14 mouse cellular contexts compared by ENCODE assay signal in the genomic region with DNA sequence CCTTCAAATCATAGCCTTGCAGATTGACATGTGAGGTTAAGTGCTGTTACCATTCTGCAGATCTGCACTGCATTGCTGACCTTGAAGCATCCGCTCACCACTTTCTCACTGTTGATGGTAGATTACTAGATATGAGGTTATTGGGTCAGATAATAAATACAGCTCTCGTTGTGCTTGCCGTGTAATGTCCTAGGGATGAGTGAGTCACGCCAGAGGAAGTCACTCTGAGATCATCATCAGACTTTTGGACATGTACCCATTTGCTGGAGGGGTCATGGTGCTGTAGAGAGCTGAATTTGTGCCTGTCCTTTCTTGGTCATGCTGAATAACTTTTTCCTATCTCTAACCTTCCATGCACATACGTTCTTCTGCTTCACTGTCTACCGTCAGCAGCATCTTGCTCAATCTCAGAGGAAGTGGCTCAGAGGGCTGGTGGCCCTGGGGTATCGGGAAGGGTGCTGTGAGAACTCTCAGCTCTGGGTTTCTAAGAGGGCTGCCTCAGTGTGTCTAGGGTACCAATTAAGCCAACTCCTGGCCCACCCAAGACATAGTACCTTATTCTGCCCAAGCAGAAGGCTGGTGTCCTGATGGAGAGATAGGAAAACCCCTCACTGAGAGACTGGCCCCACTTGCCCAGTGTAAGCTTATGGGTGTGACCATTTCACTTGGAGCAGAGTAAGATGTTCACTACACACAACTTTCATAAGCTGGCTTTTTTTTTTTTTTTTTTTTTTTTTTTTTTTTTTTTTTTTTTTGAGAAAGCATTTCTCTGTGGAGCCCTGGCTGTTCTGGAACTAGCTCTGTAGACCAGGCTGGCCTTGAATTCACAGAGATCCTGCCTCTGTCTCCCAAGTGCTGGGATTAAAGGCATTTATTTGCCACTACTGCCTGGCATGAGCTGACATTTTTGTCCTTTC. TPM values are rescaled to one million over a fixed set of nuclear protein-coding genes. Genes with fewer than 3 reads are reported as not detected.
DNase-seq lines count a peak whose midpoint lies in the region; ATAC-seq and TF ChIP-seq lines count a peak whose summit lies in the region.
"Had no signal": no experiment of that assay in that cellular context is flagged by ENCODE, and none has a peak within 500 bp of the region (broad histone marks: within the 10 kb centered on the region; RNA-seq: fewer than 3 reads in every experiment).

No protein-coding gene starts in this region.

- ATAC-seq in liver, embryonic 15.5 days (ENCODE audit: insufficient read depth), result 0 out of 2 replicates have a peak, but pooled peaks have one; percentile 28
- no peak for ATAC-seq in liver, embryonic 11.5 days (replicated peaks; ENCODE audit: low FRiP score)
- peak; percentile 84 for ATAC-seq in megakaryocyte, adult 5-6 weeks (ENCODE audit: poor library complexity, severe bottlenecking)
- ATAC-seq in midbrain, embryonic 16.5 days, result no peak

- H3K27ac ChIP-seq in liver, embryonic 15.5 days (replicated peaks), result no peak overlapping the region
- no peak overlapping the region for H3K27ac ChIP-seq in liver, embryonic 11.5 days (ENCODE audit: low read depth, low read length)
- H3K27ac ChIP-seq in ES-E14 (ENCODE audit: insufficient read depth, low read depth, low read length, poor library complexity, severe bottlenecking), result no peak overlapping the region
- H3K27ac ChIP-seq in midbrain, embryonic 16.5 days (ENCODE audit: low read length), result no peak overlapping the region
- H3K27ac ChIP-seq: liver, embryonic 13.5 days; neural tube, embryonic 12.5 days had no signal

- H3K9me3 ChIP-seq in liver, embryonic 15.5 days (replicated peaks), result no peaks in the 10 kb centered on the region
- H3K9me3 ChIP-seq in liver, embryonic 11.5 days (ENCODE audit: control insufficient read depth, low read length), result no peaks in the 10 kb centered on the region
- no peaks in the 10 kb centered on the region for H3K9me3 ChIP-seq in ES-E14 (ENCODE audit: control insufficient read depth, insufficient read depth, low read depth, low read length)
- no peaks in the 10 kb centered on the region for H3K9me3 ChIP-seq in midbrain, embryonic 16.5 days (replicated peaks; ENCODE audit: control insufficient read depth, low read length, poor library complexity, severe bottlenecking)
- H3K9me3 ChIP-seq: liver, embryonic 13.5 days; neural tube, embryonic 12.5 days had no signal

- H3K4me3 ChIP-seq in liver, embryonic 15.5 days (replicated peaks), result no peak overlapping the region
- H3K4me3 ChIP-seq in liver, embryonic 11.5 days (ENCODE audit: low read depth, low read length), result no peak overlapping the region
- H3K4me3 ChIP-seq in ES-E14 (ENCODE audit: insufficient read depth in 1 of 2, low read depth in 1 of 2, low read length in 2 of 2, poor library complexity in 1 of 2, severe bottlenecking in 1 of 2), result no peak overlapping the region
- H3K4me3 ChIP-seq in midbrain, embryonic 16.5 days (ENCODE audit: low read depth, low read length), result no peak overlapping the region
- H3K4me3 ChIP-seq: liver, embryonic 13.5 days; neural tube, embryonic 12.5 days had no signal

- peak; percentile 66 for DNase-seq in adrenal gland, adult 2 months
- no peak for DNase-seq in adrenal gland, adult 8-10 months
- DNase-seq in liver, embryonic 11.5 days (ENCODE audit: low spot score), result no peak
- DNase-seq in ES-E14 (ENCODE audit: low read depth, low spot score), result no peak
- no peak for DNase-seq in frontal cortex, postnatal 25 days (ENCODE audit: low spot score in 2 of 2)
- DNase-seq: embryo, embryonic 11 days; liver, embryonic 13.5 days had no signal

- in situ Hi-C loops in ES-E14 (cut with MboI; ENCODE audit: low sequenced_read_pairs in 2 of 2, unreplicated experiment in 2 of 2), result no loop called here

- no peak overlapping the region for H3K4me2 ChIP-seq in liver, embryonic 15.5 days
- no peak overlapping the region for H3K4me2 ChIP-seq in liver, embryonic 11.5 days
- H3K4me2 ChIP-seq in midbrain, embryonic 16.5 days (ENCODE audit: low read length), result no peak overlapping the region
- H3K4me2 ChIP-seq: liver, embryonic 13.5 days; neural tube, embryonic 12.5 days had no signal

- H3K4me1 ChIP-seq in liver, embryonic 15.5 days (replicated peaks), result peaks cover 7% of the 10 kb centered on the region; the same call in 1 of the 2 replicates
- no peaks in the 10 kb centered on the region for H3K4me1 ChIP-seq in liver, embryonic 11.5 days (replicated peaks; ENCODE audit: control insufficient read depth, insufficient read depth, low read length)
- no peaks in the 10 kb centered on the region for H3K4me1 ChIP-seq in ES-E14 (ENCODE audit: control insufficient read depth in 2 of 2, insufficient read depth in 2 of 2, low read length in 2 of 2, poor library complexity in 1 of 2)
- H3K4me1 ChIP-seq in midbrain, embryonic 16.5 days (ENCODE audit: control insufficient read depth, insufficient read depth, low read length), result no peaks in the 10 kb centered on the region
- H3K4me1 ChIP-seq: liver, embryonic 13.5 days had no signal

- no peak overlapping the region for H3K9ac ChIP-seq in liver, embryonic 15.5 days
- H3K9ac ChIP-seq in liver, embryonic 11.5 days (ENCODE audit: low read depth, low read length), result no peak overlapping the region
- no peak overlapping the region for H3K9ac ChIP-seq in ES-E14 (ENCODE audit: insufficient read depth, low read depth, low read length, poor library complexity, severe bottlenecking)
- no peak overlapping the region for H3K9ac ChIP-seq in midbrain, embryonic 16.5 days (ENCODE audit: low read depth, low read length)
- H3K9ac ChIP-seq: liver, embryonic 13.5 days; neural tube, embryonic 12.5 days had no signal

- H3K27me3 ChIP-seq in liver, embryonic 15.5 days, result no peaks in the 10 kb centered on the region
- no peaks in the 10 kb centered on the region; the same call in 1 of the 2 replicates for H3K27me3 ChIP-seq in liver, embryonic 11.5 days (replicated peaks; ENCODE audit: control insufficient read depth, insufficient read depth, low read length)
- no peaks in the 10 kb centered on the region for H3K27me3 ChIP-seq in midbrain, embryonic 16.5 days (ENCODE audit: control insufficient read depth, insufficient read depth, low read depth, low read length)
- H3K27me3 ChIP-seq: liver, embryonic 13.5 days; neural tube, embryonic 12.5 days had no signal

- H3K36me3 ChIP-seq in liver, embryonic 15.5 days (replicated peaks), result no peaks in the 10 kb centered on the region
- H3K36me3 ChIP-seq in liver, embryonic 11.5 days (ENCODE audit: control insufficient read depth, insufficient read depth, low read length), result no peaks in the 10 kb centered on the region
- H3K36me3 ChIP-seq in ES-E14 (ENCODE audit: control insufficient read depth, insufficient read depth, low read length, poor library complexity, severe bottlenecking), result no peaks in the 10 kb centered on the region
- H3K36me3 ChIP-seq in midbrain, embryonic 16.5 days (ENCODE audit: control insufficient read depth, insufficient read depth, low read length), result no peaks in the 10 kb centered on the region
- H3K36me3 ChIP-seq: liver, embryonic 13.5 days; neural tube, embryonic 12.5 days had no signal

- 44% methylated on average over 7 of the region's 7 CpGs for WGBS in liver, embryonic 15.5 days (ENCODE audit: insufficient replicate concordance)
- WGBS in liver, embryonic 11.5 days, result 59% methylated on average over 7 of the region's 7 CpGs
- WGBS in midbrain, embryonic 16.5 days, result 89% methylated on average over 7 of the region's 7 CpGs

TF ChIP-seq in ES-E14, 5 proteins besides CTCF, POLR2A, EP300 and RAD21:
- TF ChIP-seq HCFC1 (IDR thresholded peaks at IDR 0.05; ENCODE audit: borderline replicate concordance, insufficient read depth, low read length) (no peak), ZNF384 (IDR thresholded peaks at IDR 0.05; ENCODE audit: low read depth, low read length) (0 out of 2 replicates have a peak, but pooled peaks have one; percentile 21)

RNA-seq across cellular contexts. Expression of a gene that starts 21.5 kb away (rescaled TPM):
- total RNA-seq in adrenal gland, adult 2 months (2021), result 1 to 10 TPM in 1 of 2 experiments, under 1 TPM in 1; 0.76 to 2.2 TPM
- polyA plus RNA-seq in adrenal gland, adult 2 months (2012; rRNA removed), result 1.2 and 2.1 TPM in 2 replicates
- total RNA-seq in adrenal gland, adult 8-10 months (2022), result 1 to 10 TPM in 1 of 4 experiments, under 1 TPM in 3; 0.58 to 1.8 (median 0.87) TPM
- 0.68 and 0.69 TPM in 2 replicates for polyA plus RNA-seq in liver, embryonic 15.5 days (2015; fragmentation: Nextera tagmentation; extraction: Ambion mirVana)
- 0.27 and 0.71 TPM in 2 replicates for polyA plus RNA-seq in liver, embryonic 11.5 days (2014; fragmentation: Nextera tagmentation; extraction: Ambion mirVana)
- total RNA-seq in ES-E14 (2012; rRNA removed), result 0.22 and 0.42 TPM in 2 replicates
- total RNA-seq in megakaryocyte, adult 5-6 weeks (2015), result 69.5 and 72.6 TPM in 2 replicates
- total RNA-seq in megakaryocyte, adult 5-6 weeks (2017), result 46.4 and 47.2 TPM in 2 replicates
- 0.18 and 0.52 TPM in 2 replicates for polyA plus RNA-seq in midbrain, embryonic 16.5 days (2015; fragmentation: Nextera tagmentation; extraction: Ambion mirVana)

RNA-seq across cellular contexts. Expression of a gene that starts 34.0 kb away (rescaled TPM):
- total RNA-seq in adrenal gland, adult 2 months (2021), result under 1 TPM in 1 of 2 experiments, not detected in 1; 0.26 TPM
- polyA plus RNA-seq in adrenal gland, adult 2 months (2012; rRNA removed), result not detected in 2 replicates
- total RNA-seq in adrenal gland, adult 8-10 months (2022), result under 1 TPM in 1 of 4 experiments, not detected in 3; 0.87 TPM
- not detected in 2 replicates for polyA plus RNA-seq in liver, embryonic 15.5 days (2015; fragmentation: Nextera tagmentation; extraction: Ambion mirVana)
- polyA plus RNA-seq in liver, embryonic 11.5 days (2014; fragmentation: Nextera tagmentation; extraction: Ambion mirVana), result not detected in 2 replicates
- not detected in 2 replicates for total RNA-seq in ES-E14 (2012; rRNA removed)
- not detected in 2 replicates for total RNA-seq in megakaryocyte, adult 5-6 weeks (2015)
- total RNA-seq in megakaryocyte, adult 5-6 weeks (2017), result not detected in 2 replicates
- polyA plus RNA-seq in midbrain, embryonic 16.5 days (2015; fragmentation: Nextera tagmentation; extraction: Ambion mirVana), result not detected in 2 replicates
- total RNA-seq: gastrocnemius, postnatal 14 days; left cerebral cortex, adult 8-10 months had no signal
- polyA plus RNA-seq: hindbrain, embryonic 16.5 days; liver, embryonic 13.5 days; neural tube, embryonic 12.5 days had no signal

RNA-seq across cellular contexts. Expression of a gene that starts 38.0 kb away (rescaled TPM):
- total RNA-seq in adrenal gland, adult 2 months (2021), result 10 to 100 TPM; 16.1 to 18.3 TPM
- 45.9 and 50.7 TPM in 2 replicates for polyA plus RNA-seq in adrenal gland, adult 2 months (2012; rRNA removed)
- total RNA-seq in adrenal gland, adult 8-10 months (2022), result 10 to 100 TPM; 17.3 to 27.2 (median 24.3) TPM
- 15.7 and 17.5 TPM in 2 replicates for polyA plus RNA-seq in liver, embryonic 15.5 days (2015; fragmentation: Nextera tagmentation; extraction: Ambion mirVana)
- polyA plus RNA-seq in liver, embryonic 11.5 days (2014; fragmentation: Nextera tagmentation; extraction: Ambion mirVana), result 20.9 and 21.3 TPM in 2 replicates
- total RNA-seq in ES-E14 (2012; rRNA removed), result 32.6 and 47.8 TPM in 2 replicates
- 2.7 and 5.2 TPM in 2 replicates for total RNA-seq in megakaryocyte, adult 5-6 weeks (2015)
- total RNA-seq in megakaryocyte, adult 5-6 weeks (2017), result 6.4 and 8.7 TPM in 2 replicates
- 62.3 and 65.1 TPM in 2 replicates for polyA plus RNA-seq in midbrain, embryonic 16.5 days (2015; fragmentation: Nextera tagmentation; extraction: Ambion mirVana)

Comparison
In these comparisons a context has a peak if more than half of its experiments do, and no peak if none do; other contexts are left out.
1. ATAC-seq: peak in liver, embryonic 15.5 days (single experiment) and megakaryocyte, adult 5-6 weeks (single experiment); none in liver, embryonic 11.5 days (single experiment) and midbrain, embryonic 16.5 days (single experiment).
2. RNA of a gene that starts 21.5 kb away (total RNA-seq): 46.4 to 72.6 TPM in megakaryocyte, adult 5-6 weeks; 0.76 to 2.2 TPM in adrenal gland, adult 2 months, 0.58 to 1.8 TPM in adrenal gland, adult 8-10 months and 0.22 to 0.42 TPM in ES-E14; every median in the first group is over 10 times any median in the second.